Mouse (Mus musculus): ENCODE data around the gene Pnkd. TPM values are rescaled to one million over a fixed set of nuclear protein-coding genes. Genes with fewer than 3 reads are reported as not detected.

Gene Pnkd
- total RNA-seq, 1 experiment from 2014 or later, result 29.0 TPM

DNA sequence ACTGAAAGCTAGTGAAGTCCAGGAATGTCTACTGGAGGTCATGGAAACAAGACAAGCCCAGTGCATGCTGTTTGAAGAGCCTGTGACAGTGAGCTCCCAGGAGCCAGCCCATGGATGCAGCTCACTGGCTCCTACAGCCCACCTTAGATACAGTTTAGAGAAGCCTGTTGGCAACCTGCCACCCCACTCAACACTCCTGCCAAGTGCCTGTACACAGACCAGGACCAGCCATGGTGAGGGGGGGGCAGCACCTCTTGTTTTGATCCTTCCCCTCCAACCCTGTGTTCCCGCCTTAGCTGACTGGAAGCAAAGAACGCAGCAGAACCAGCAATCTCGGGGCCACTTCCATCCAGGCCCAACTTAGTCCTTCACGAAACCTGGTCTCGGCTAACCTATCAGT lies 5.4 kb downstream of the Pnkd start:
- ATAC-seq (replicated peaks in 1 of 2; ENCODE audit: insufficient read depth in 1 of 2, low FRiP score in 2 of 2, low TSS enrichment in 1 of 2, low read depth in 1 of 2, poor library complexity in 2 of 2, severe bottlenecking in 2 of 2), result no peak

DNA sequence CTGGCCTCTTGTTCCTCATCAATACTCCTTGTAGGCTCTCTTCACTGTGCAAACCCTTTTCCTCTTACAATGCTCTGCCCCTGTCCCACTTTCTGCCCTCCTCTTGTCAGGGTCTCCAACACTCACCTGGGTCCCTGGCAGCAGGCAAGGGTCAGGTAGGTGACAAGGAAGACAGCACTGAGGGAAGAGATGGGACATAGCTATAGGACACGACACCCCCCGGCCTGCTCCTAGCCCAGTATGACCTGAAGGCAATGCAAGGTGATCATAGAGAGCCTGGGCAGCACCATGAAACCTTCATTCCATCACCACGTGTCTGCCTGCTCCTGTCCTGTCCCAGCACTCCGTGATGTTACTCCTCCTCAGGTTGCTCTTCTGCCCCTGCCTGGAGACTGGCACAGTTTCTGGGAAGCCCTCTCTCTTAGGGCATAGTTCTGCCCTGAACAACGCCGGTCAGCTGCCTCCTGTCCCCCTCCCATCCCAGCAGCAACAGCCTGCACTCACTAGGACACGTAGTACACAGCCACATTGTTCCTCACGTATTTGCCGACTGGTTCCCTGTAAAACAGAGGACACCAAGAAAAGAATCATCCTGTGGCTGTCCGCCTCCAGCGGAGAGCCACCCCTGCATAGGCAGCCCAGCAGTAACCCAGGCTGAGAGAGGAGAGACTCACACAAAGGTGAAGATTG lies 7.7 kb downstream of the Pnkd start:
- no peak for ATAC-seq (replicated peaks in 1 of 2; ENCODE audit: insufficient read depth in 1 of 2, low FRiP score in 2 of 2, low TSS enrichment in 1 of 2, low read depth in 1 of 2, poor library complexity in 2 of 2, severe bottlenecking in 2 of 2)

DNA sequence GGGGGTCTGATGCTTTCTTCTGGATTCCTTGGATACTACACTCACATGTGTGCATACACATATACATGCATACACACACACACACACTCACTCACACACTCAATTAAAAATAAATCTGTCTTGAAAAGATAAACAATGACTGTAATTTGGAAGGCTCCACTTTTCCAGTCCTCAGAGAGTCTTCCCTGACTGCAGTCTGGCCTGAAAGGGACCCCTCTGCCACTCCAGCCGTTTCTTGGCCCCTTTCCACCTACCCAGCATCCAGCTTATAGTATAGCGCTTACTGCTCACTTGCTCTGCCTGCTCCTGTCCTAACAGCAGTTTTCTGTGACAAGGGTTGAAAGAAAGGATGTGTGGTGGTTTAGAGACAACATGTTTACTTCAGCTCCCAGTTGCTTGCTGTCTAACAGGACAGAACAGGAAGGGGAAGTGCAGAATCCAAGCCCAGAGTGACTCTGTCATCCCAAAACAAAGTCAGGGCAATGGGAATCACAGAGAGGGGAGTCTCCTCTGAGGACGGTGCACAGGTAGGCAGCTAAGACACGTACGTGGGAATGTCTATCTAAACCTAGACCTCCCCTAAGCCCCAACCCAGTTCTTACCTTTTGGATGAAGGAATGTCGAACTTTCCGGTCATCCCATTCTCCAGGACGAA lies 8.7 kb downstream of the Pnkd start:
- no peak for ATAC-seq (replicated peaks in 1 of 2; ENCODE audit: insufficient read depth in 1 of 2, low FRiP score in 2 of 2, low TSS enrichment in 1 of 2, low read depth in 1 of 2, poor library complexity in 2 of 2, severe bottlenecking in 2 of 2)

DNA sequence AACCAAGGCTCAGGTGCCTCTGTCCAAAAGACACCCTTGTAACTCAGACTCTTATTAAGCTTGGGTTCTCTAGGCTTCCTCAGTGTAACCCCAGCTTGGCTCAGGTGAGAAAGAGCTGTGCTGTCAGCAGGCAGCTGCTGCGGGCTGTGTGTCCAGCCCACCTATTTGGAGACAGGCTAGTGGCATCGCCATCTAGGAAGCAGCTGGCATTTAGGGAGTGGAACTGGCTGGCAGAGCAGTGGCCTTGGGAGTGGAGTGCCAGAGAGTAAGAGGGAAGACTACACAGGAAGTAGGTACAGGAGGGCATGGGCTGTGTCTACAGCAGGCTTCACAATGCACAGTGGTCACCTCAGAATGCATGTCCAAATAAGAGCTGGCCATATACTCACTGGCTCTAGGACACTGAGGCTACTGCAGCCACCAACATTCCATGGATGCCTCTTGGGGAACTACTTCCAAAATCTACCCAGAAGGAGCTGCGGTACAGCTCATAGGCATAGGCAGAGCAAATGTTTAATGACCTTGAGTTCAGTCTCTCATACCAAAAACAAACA lies 9.4 kb downstream of the Pnkd start:
- ATAC-seq (replicated peaks in 1 of 2; ENCODE audit: insufficient read depth in 1 of 2, low FRiP score in 2 of 2, low TSS enrichment in 1 of 2, low read depth in 1 of 2, poor library complexity in 2 of 2, severe bottlenecking in 2 of 2), result no peak

DNA sequence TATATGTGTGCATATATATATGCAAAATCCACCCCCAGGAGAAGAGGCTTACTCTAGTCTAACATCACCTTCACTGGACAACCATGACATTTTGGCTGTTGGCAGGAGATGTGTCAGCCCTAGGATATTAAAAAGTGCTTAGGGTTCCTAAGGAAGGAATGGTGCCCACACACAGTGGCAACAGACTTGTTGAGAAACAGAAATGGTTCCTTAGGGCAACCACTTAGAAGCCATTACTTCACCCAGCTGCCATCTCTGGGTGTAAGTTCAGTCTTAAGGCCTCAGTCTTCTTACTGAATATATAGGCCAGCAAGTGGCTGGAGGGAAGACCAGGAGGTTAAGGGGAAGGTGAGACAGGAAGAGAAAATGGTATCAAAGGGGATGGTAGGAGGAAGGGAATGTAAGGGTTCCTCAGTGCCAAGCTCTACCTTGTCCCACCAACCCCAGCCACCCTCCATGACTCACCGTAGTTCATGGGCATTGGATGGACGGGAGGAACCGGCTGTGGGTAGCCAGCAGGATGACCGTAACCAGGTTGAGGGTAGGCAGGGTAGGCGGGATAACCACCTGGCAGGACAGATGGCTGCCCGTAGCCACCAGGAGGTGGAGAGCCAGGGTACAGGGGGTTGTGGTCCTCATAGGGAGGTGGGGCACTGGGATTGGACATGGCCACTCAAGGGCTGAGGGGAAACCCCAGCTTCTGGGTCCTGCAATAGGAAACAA lies 10.2 kb downstream of the Pnkd start:
- no peak for ATAC-seq (replicated peaks in 1 of 2; ENCODE audit: insufficient read depth in 1 of 2, low FRiP score in 2 of 2, low TSS enrichment in 1 of 2, low read depth in 1 of 2, poor library complexity in 2 of 2, severe bottlenecking in 2 of 2)

DNA sequence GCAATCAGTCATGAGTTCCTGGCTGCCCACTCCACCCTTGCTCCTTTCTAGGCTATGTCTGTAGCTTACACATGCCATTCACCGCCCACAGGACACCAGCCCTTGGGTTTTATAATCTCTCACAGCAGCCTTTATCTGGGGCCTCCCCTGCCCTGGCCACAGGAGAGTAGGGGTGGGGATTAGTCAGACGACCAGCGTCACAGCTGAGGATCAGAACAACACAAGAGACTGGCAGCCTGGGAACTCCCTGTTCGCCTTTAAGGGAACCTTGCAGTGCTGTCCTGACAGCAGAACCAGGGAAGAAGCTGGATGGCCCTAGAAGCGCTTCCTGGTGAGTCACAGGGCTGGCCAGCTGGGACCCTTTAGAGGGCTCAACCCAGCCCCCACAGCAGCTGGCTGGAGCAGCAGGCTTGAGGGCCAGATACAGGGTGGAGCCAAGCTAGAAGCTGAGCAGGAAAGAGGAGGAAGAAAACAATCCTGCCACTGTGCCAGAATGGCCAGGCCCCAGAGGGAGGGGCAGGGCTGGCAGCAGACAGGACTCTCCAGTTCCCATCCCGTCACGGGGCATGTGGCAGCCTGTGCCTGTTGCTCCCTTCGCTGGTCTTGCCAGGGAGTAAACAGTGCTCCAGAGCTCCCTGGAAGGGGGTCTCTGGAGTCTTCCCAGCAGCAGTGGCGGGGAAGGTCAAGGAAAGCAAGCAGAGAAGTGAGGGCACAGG lies 10.9 kb downstream of the Pnkd start:
- ATAC-seq (replicated peaks in 1 of 2; ENCODE audit: insufficient read depth in 1 of 2, low FRiP score in 2 of 2, low TSS enrichment in 1 of 2, low read depth in 1 of 2, poor library complexity in 2 of 2, severe bottlenecking in 2 of 2), result peak; percentile 75 to 76

DNA sequence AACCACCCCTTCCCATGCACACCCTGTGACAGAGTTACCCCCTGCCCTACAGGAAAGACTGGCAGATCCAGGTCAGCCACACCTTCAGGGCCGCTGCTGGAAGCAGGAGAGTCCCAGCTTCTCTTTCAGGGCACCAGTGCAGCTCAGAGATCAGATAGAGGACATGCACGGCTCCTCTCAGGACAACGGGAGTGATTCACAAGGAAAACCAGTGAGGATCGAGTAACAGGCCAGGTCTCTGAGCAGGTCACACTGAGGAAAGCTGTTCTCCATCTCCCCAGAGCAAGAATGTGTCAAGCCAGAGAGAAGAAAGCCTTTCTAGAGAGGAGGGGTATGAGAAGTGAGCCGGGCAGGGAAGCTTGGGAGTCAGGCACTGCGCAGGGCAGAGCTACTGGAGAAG lies 11.7 kb downstream of the Pnkd start:
- no peak for ATAC-seq (replicated peaks in 1 of 2; ENCODE audit: insufficient read depth in 1 of 2, low FRiP score in 2 of 2, low TSS enrichment in 1 of 2, low read depth in 1 of 2, poor library complexity in 2 of 2, severe bottlenecking in 2 of 2)

DNA sequence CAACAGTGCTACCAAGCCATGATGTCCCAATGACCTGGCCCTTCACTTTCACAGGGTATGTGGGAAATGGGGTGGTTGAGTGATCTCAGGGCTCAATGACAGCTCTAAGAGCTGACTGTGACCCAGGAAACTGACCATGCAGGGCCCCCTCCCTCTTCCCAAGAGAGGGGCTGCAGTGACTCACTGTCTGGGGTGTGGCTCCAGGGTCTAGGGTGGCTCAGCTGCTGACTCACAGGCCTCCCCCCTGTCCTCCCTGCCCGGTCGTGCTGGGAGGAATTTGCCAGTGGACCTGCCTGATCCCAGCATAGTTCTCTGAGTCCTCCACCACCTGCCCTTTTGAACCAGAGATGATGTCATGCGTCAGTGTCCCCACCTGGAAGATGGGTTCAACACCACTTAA lies 12.5 kb downstream of the Pnkd start:
- ATAC-seq (replicated peaks in 1 of 2; ENCODE audit: insufficient read depth in 1 of 2, low FRiP score in 2 of 2, low TSS enrichment in 1 of 2, low read depth in 1 of 2, poor library complexity in 2 of 2, severe bottlenecking in 2 of 2), result no peak

DNA sequence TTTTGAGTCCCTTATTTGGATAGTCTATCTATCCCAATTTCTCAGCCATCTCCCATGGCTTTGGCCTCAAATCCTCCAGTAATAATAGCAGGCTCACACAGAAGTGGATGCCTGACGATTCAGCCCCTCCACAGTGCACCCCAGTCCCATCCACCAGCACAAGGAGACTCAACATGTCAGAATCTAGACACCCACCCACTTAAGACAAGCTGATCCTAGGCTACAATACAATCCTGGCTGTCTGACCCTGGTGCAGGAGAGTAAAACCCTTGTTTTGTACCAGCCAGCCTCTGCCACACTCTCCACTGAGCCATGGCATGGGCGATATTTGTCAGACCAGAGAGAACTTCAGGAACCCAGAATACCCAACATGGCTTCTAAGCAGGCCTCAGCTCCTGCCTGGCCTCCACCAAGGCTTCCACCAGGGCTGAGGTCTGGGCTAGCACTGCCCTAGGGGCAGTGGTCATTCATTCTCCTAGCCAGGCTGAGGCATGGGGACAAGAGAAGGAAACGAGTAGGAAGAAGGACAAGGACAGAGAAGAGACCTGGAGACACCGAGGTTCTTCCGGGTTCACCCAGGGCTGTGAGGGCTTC lies 13.5 kb downstream of the Pnkd start:
- no peak for ATAC-seq (replicated peaks in 1 of 2; ENCODE audit: insufficient read depth in 1 of 2, low FRiP score in 2 of 2, low TSS enrichment in 1 of 2, low read depth in 1 of 2, poor library complexity in 2 of 2, severe bottlenecking in 2 of 2)

DNA sequence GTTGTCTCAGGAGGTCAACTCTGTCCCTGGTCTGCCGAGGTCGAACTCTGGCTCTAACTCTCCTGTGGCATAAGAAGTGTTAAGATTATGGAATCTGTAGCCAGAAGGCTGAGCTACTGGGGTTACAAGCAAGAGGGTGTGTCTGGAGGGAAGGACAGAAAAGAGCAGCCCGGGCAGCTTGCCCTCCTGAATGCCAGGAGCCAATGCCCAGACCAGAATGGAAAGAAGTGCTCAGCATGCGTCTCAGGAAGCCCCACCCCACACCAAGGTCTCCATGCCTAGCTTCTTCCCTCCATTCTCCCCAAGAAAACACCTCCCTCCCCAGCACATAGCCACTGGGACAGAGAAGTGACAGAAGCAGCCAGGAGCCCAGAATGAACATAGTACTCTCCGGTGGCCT lies 14.3 kb downstream of the Pnkd start:
- ATAC-seq (replicated peaks in 1 of 2; ENCODE audit: insufficient read depth in 1 of 2, low FRiP score in 2 of 2, low TSS enrichment in 1 of 2, low read depth in 1 of 2, poor library complexity in 2 of 2, severe bottlenecking in 2 of 2), result no peak

DNA sequence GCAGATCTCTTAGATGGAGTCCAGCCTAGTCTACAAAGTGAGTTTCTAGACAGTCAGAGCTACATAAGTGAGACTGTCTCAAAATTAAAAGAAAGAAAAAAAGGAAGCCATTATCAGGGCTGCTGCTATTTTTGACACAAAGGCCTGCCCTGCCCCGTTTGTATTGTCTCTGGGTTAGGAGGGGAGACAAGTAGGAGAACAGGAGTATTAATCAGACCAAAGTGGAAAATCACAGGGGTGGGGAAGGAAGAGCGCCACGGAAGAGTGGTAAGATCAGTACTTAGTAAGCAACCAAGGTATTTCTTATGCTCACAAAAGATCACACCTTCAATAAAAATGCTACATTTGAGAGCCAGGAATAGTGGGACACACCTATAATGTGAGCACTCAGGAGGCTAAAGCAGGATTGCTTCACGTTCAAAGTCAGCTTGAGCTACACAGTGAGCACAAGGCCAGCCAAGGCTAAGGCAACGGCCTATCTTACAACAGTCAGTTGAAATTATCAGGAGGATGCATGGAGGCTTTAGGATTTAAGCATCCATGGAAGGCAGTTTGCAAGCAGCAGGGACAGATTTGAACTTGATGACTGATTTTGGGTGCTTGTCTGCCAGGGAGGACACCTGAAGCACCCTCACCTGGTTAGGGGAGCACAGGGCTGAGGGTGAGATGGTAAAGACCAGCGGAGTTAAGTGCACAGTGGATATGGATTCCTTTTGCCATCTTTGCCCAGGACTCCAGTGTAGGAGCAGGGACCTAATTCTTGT lies 15.8 kb downstream of the Pnkd start:
- ATAC-seq (replicated peaks in 1 of 2; ENCODE audit: insufficient read depth in 1 of 2, low FRiP score in 2 of 2, low TSS enrichment in 1 of 2, low read depth in 1 of 2, poor library complexity in 2 of 2, severe bottlenecking in 2 of 2), result no peak

DNA sequence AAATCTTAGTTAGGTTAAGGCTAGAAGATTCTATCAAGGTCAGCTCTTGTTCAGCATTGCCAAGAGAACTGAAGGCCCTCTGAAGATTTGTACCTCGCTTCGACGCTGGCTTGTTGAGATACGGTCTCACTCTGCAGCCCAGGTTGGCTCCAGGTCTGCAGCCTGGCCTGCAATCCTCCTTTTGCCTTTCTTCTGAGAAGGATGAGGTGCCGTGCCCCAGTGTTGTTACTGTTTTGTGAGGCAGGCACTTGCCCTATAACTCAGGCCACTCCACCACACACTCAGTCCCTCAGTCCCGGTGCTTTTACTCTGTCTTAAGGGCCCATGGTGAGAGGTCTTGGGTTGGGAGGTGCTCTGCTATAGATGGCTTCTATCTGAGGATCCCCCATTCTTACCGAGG lies 17.5 kb downstream of the Pnkd start:
- ATAC-seq (replicated peaks in 1 of 2; ENCODE audit: insufficient read depth in 1 of 2, low FRiP score in 2 of 2, low TSS enrichment in 1 of 2, low read depth in 1 of 2, poor library complexity in 2 of 2, severe bottlenecking in 2 of 2), result no peak

DNA sequence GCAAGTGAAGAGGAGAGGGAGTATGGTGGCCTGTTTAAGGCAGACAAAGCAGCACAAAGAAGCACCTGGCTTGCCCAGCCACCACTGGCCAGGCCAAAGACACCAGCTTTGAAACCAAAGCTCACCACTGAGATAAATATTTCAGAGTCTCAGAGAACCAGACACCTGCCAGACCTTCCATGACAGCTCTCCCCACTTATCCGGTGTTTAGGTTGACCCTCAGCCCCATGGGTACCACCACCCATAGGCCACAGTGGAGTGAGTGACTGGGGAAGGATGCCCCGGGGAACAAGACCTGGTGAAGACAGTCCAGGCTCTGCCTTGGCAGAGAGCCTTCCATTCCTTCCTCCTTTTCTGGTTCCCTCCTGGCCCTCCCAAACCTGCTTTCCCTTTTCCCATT lies 18.1 kb downstream of the Pnkd start:
- no peak for ATAC-seq (replicated peaks in 1 of 2; ENCODE audit: insufficient read depth in 1 of 2, low FRiP score in 2 of 2, low TSS enrichment in 1 of 2, low read depth in 1 of 2, poor library complexity in 2 of 2, severe bottlenecking in 2 of 2)

DNA sequence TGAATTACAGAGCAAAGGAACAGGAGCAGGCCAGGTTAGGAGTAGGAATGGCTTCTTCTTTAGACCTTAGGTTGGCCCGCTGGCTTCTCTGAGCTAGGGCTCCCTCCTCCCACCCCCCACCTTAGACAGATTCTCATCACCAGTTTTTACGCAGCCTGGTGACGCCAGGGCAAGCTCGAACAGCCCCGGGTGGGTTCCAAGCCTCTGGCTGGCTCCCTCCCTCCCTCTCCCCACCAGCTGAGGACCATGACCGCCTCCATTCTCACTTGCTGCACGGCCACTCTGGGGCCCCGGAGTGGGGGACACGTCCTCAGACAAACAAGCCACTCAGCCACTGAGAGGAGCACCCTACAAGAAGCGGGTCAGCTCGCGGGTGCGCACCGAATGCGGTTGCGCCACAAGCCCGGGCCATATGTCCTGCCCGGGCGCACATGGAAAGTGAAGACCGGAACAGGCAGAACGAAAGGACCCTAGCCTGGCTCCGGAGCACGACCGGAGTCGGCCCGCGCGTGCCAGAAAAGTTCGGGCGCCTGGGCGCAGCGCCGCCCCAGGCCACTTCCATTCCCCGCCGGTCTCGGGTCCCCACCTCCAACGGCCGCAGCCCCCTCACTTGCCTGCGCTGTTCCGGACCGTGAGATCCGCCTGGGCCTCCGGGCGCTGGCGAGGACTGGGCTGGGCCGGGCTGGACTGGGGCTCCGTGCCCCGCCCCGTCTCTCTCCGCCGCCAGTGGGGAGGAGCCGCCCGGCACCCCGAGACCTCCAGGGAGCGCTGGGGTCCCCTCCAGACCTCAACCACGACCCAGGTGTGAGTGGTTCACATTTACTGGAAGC lies 19.0 kb downstream of the Pnkd start:
- peak; percentile 54 to 74 for ATAC-seq (replicated peaks in 1 of 2; ENCODE audit: insufficient read depth in 1 of 2, low FRiP score in 2 of 2, low TSS enrichment in 1 of 2, low read depth in 1 of 2, poor library complexity in 2 of 2, severe bottlenecking in 2 of 2)

DNA sequence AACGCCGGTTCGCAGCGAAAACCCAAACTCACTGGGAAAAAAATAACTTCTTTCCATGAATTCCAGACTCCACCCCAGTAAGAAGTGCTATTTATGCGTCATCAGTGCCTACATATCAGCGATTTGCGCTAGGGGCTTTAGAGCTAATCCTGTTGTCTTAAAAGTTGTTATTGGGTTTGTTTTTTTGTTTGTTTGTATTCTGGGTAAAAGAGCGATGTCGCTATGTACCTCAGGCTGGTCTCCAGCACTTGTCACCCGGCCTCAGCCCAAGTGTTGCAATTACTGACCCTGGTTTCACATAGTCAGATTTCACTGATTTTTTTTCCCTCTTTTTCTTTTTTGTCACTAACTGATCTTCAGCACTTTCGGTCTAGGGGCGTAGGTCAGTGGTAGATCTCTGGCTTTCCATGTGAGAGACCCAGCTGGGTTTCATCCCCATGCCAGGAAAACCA lies 19.6 kb downstream of the Pnkd start:
- ATAC-seq (replicated peaks in 1 of 2; ENCODE audit: insufficient read depth in 1 of 2, low FRiP score in 2 of 2, low TSS enrichment in 1 of 2, low read depth in 1 of 2, poor library complexity in 2 of 2, severe bottlenecking in 2 of 2), result no peak; a peak in 1 of 4 replicates

DNA sequence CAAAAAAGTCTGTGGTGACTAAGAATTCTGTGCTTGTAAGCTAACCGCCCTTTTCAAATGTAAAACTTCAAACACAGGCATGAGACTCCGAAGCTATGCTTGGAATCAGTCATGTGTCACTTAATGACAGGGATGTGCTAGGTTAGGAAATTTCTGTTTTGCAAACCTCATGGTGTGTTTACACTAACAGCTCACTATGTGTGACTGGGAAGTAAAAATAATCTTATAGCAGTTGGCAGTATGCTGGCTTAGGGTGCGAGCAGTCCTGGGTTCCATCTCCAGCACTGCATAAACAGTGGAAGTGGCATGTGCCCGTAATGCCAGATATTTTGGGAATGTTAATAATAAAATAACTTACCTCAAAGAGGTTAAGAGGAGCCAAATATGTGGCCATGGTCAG lies 20.2 kb downstream of the Pnkd start:
- ATAC-seq (replicated peaks in 1 of 2; ENCODE audit: insufficient read depth in 1 of 2, low FRiP score in 2 of 2, low TSS enrichment in 1 of 2, low read depth in 1 of 2, poor library complexity in 2 of 2, severe bottlenecking in 2 of 2), result no peak
